Mouse (Mus musculus): ENCODE results near the gene Prr18.
A peak's percentile ranks its signal among the peaks of the same experiment; 100 is the strongest.

Prr18 gene

GRCm38 (mm10) chr17:8340407-8341359 lies 3.4 kb downstream of the Prr18 start:
- peak in 1 of 2 experiments; percentile 15 for DNase-seq (ENCODE audit: low spot score in 2 of 2)

GRCm38 (mm10) chr17:8341360-8341963 lies 4.2 kb downstream of the Prr18 start:
- no peak for DNase-seq (ENCODE audit: low spot score in 2 of 2)

GRCm38 (mm10) chr17:8342706-8343105 lies 5.4 kb downstream of the Prr18 start:
- DNase-seq (ENCODE audit: low spot score in 2 of 2), result peak in 1 of 2 experiments; percentile 29

GRCm38 (mm10) chr17:8343416-8343815 lies 6.2 kb downstream of the Prr18 start:
- DNase-seq (ENCODE audit: low spot score in 2 of 2), result no peak

- DNase-seq (ENCODE audit: low spot score in 2 of 2), result no peak
These were observed 10.6 kb downstream of the Prr18 start for GRCm38 (mm10) chr17:8347765-8348285.

GRCm38 (mm10) chr17:8348941-8349340 lies 11.7 kb downstream of the Prr18 start:
- DNase-seq (ENCODE audit: low spot score in 2 of 2), result no peak

GRCm38 (mm10) chr17:8351088-8351487 lies 13.8 kb downstream of the Prr18 start:
- DNase-seq (ENCODE audit: low spot score in 2 of 2), result no peak

- DNase-seq (ENCODE audit: low spot score in 2 of 2), result no peak
These were observed 18.4 kb downstream of the Prr18 start, which contains the start of gene T2 for GRCm38 (mm10) chr17:8355692-8356091. TSS of gene T2 (plus strand) at chr17:8355992.

- no peak for DNase-seq (ENCODE audit: low spot score in 2 of 2)
These were observed 20.2 kb downstream of the Prr18 start for GRCm38 (mm10) chr17:8357498-8357897.

- DNase-seq (ENCODE audit: low spot score in 2 of 2), result no peak
These were observed 23.6 kb downstream of the Prr18 start for GRCm38 (mm10) chr17:8360876-8361275.

- no peak for DNase-seq (ENCODE audit: low spot score in 2 of 2)
These were observed 24.2 kb downstream of the Prr18 start for GRCm38 (mm10) chr17:8361281-8362103.

- DNase-seq (ENCODE audit: low spot score in 2 of 2), result no peak
These were observed 30.5 kb downstream of the Prr18 start for GRCm38 (mm10) chr17:8367514-8368480.

GRCm38 (mm10) chr17:8368570-8368969 lies 31.3 kb downstream of the Prr18 start:
- no peak for DNase-seq (ENCODE audit: low spot score in 2 of 2)

- DNase-seq (ENCODE audit: low spot score in 2 of 2), result no peak
These were observed 31.9 kb downstream of the Prr18 start for GRCm38 (mm10) chr17:8369171-8369570.

- DNase-seq (ENCODE audit: low spot score in 2 of 2), result no peak
These were observed 33.5 kb downstream of the Prr18 start for GRCm38 (mm10) chr17:8370634-8371229.

- DNase-seq (ENCODE audit: low spot score in 2 of 2), result peak; percentile 68 to 75
These were observed 34.6 kb downstream of the Prr18 start for GRCm38 (mm10) chr17:8371834-8372233.

- DNase-seq (ENCODE audit: low spot score in 2 of 2), result peak; percentile 70 to 83
These were observed 35.2 kb downstream of the Prr18 start for GRCm38 (mm10) chr17:8372286-8373046.

GRCm38 (mm10) chr17:8377298-8377697 lies 40.0 kb downstream of the Prr18 start:
- no peak for DNase-seq (ENCODE audit: low spot score in 2 of 2)

- no peak for DNase-seq (ENCODE audit: low spot score in 2 of 2)
These were observed 48.2 kb downstream of the Prr18 start for GRCm38 (mm10) chr17:8385441-8385840.
